Mouse (Mus musculus) embryonic facial prominence, embryonic 11.5 days (tissue): ENCODE data around the gene Psmb1. TPM values are rescaled to one million over a fixed set of nuclear protein-coding genes. Genes with fewer than 3 reads are reported as not detected.
"Not testable (repeated sequence)": the region's sequence is repeated elsewhere in the genome, so short reads cannot be mapped to it uniquely, and the experiment has no call there.

ENCODE experiments used
- ATAC-seq: fragments of 200-750 bp; cut with Nextera tagmentation; replicated peaks from 2 replicates; pipeline ENCODE4 v1.8.0; 2017; ENCODE audit warnings: low read depth; ENCODE audit not compliant: insufficient number of reproducible peaks, low FRiP score, low TSS enrichment
- DNase-seq: peaks from one replicate; pipeline ENCODE4 v3.0.0-alpha.2; 2015; ENCODE audit warnings: low spot score
- H3K27ac ChIP-seq: fragments of 300-500 bp; sonication (generic); replicated peaks from 2 replicates; pipeline ENCODE4 v1.5.1; 2014; ENCODE audit warnings: mild to moderate bottlenecking, low read depth, low read length, control low read depth
- H3K27me3 ChIP-seq: fragments of 300-500 bp; sonication (generic); 2 replicates; pipeline ENCODE4 v1.6.1; 2014; ENCODE audit warnings: mild to moderate bottlenecking, low read length, moderate library complexity, mixed read lengths; ENCODE audit not compliant: control insufficient read depth, insufficient read depth
- H3K36me3 ChIP-seq: fragments of 300-500 bp; sonication (generic); replicated peaks from 2 replicates; pipeline ENCODE4 v1.6.1; 2014; ENCODE audit warnings: low read depth, mild to moderate bottlenecking, low read length, moderate library complexity, mixed read lengths; ENCODE audit not compliant: control insufficient read depth, insufficient read depth
- H3K4me1 ChIP-seq: fragments of 300-500 bp; sonication (generic); 2 replicates; pipeline ENCODE4 v1.6.1; 2014; ENCODE audit warnings: low read length, mixed read lengths; ENCODE audit not compliant: control insufficient read depth, insufficient read depth
- H3K4me2 ChIP-seq: fragments of 300-500 bp; sonication (generic); 2 replicates; pipeline ENCODE4 v1.6.1; 2014; ENCODE audit warnings: low read depth, mild to moderate bottlenecking, control low read depth, low read length, moderate library complexity
- H3K4me3 ChIP-seq: fragments of 300-500 bp; sonication (generic); 2 replicates; pipeline ENCODE4 v1.5.1; 2014; ENCODE audit warnings: low read depth, low read length, control low read depth
- H3K9ac ChIP-seq: fragments of 300-500 bp; sonication (generic); replicated peaks from 2 replicates; pipeline ENCODE4 v1.6.1; 2014; ENCODE audit warnings: mild to moderate bottlenecking, control low read depth, low read length
- H3K9me3 ChIP-seq: fragments of 300-500 bp; sonication (generic); replicated peaks from 2 replicates; pipeline ENCODE4 v1.6.1; 2016; ENCODE audit warnings: mild to moderate bottlenecking, low read length, inconsistent platforms, mixed read lengths; ENCODE audit not compliant: control insufficient read depth
- WGBS: fragments of 180-500 bp; shearing (Covaris S2); extraction: QIAGEN DNeasy Blood & Tissue Kit; methylation state at CpG from one replicate; pipeline ENCODE4 v1.1.7; 2014; 5-methylcytosine and 5-hydroxymethylcytosine counted together
- polyA plus RNA-seq: library from polyadenylated mRNA; unstranded; fragments of >200 nt; fragmentation: Nextera tagmentation; extraction: Ambion mirVana; gene quantifications from 2 replicates; pipeline ENCODE4 v1.2.1, GENCODE M21; 2014

The Psmb1 gene
- 283 and 286 TPM in 2 replicates for polyA plus RNA-seq

GRCm38 (mm10) chr17:15499656-15500394 lies at the start of gene Psmb1, which contains the start of gene Tbp:
Gene Psmb1, minus strand, starts transcription at chr17:15499751.
Gene Tbp, plus strand, starts transcription at chr17:15499888.
- no peak within 1 kb of the TSS for H3K27ac ChIP-seq
- H3K36me3 ChIP-seq, result peaks cover 5% of the 10 kb centered on the region
- no peaks in the 10 kb centered on the region for H3K4me1 ChIP-seq
- H3K27me3 ChIP-seq, result no peaks in the 10 kb centered on the region
- H3K9me3 ChIP-seq, result no peaks in the 10 kb centered on the region
- DNase-seq (peak; percentile 100), ATAC-seq (peak; percentile 92)
- H3K4me2 ChIP-seq, result peak within 1 kb of the TSS; percentile 68
- H3K4me3 ChIP-seq, result peak within 1 kb of the TSS; percentile 95
- peak within 1 kb of the TSS; percentile 87 for H3K9ac ChIP-seq
- under 1% methylated on average over 62 of the region's 63 CpGs for WGBS

GRCm38 (mm10) chr17:15546440-15546839 lies 46.9 kb upstream of the Psmb1 start:
- WGBS, result 68% methylated on average over 4 of the region's 4 CpGs
- H3K4me2 ChIP-seq, result no peak overlapping the region

GRCm38 (mm10) chr17:15543868-15544267 lies 44.3 kb upstream of the Psmb1 start:
- H3K27me3 ChIP-seq, H3K4me3 ChIP-seq, H3K9ac ChIP-seq, H3K4me2 ChIP-seq, H3K9me3 ChIP-seq, DNase-seq, H3K4me1 ChIP-seq, H3K36me3 ChIP-seq, H3K27ac ChIP-seq, ATAC-seq: not testable (repeated sequence)
- WGBS, result 61% methylated on average over 4 of the region's 4 CpGs

More at GRCm38 (mm10) chr17:15546440-15546839, 46.9 kb upstream of the Psmb1 start:
- H3K4me1 ChIP-seq, result no peaks in the 10 kb centered on the region
- ATAC-seq, result no peak
- H3K9ac ChIP-seq, result no peak overlapping the region
- H3K27me3 ChIP-seq, result no peaks in the 10 kb centered on the region
- no peaks in the 10 kb centered on the region for H3K9me3 ChIP-seq
- no peak for DNase-seq
- no peak overlapping the region for H3K4me3 ChIP-seq
- H3K27ac ChIP-seq, result no peak overlapping the region
- no peaks in the 10 kb centered on the region for H3K36me3 ChIP-seq

GRCm38 (mm10) chr17:15540309-15540708 lies 40.8 kb upstream of the Psmb1 start:
- DNase-seq (no peak), ATAC-seq (no peak)
- no peak overlapping the region for H3K9ac ChIP-seq
- no peaks in the 10 kb centered on the region for H3K9me3 ChIP-seq
- peaks cover 7% of the 10 kb centered on the region; the same call in 1 of the 2 replicates for H3K27me3 ChIP-seq
- H3K36me3 ChIP-seq, result no peaks in the 10 kb centered on the region
- no peak overlapping the region for H3K27ac ChIP-seq
- 81% methylated on average over 4 of the region's 4 CpGs for WGBS
- no peak overlapping the region for H3K4me3 ChIP-seq
- no peaks in the 10 kb centered on the region for H3K4me1 ChIP-seq
- H3K4me2 ChIP-seq, result no peak overlapping the region

GRCm38 (mm10) chr17:15536457-15536904 lies 36.9 kb upstream of the Psmb1 start:
- Histone ChIP-seq H3K4me2 (peak overlapping the region; percentile 86), H3K9me3 (no peaks in the 10 kb centered on the region), H3K27ac (no peak overlapping the region), H3K4me1 (no peaks in the 10 kb centered on the region), H3K9ac (peak overlapping the region; percentile 65), H3K36me3 (no peaks in the 10 kb centered on the region), H3K27me3 (peaks cover 9% of the 10 kb centered on the region; the same call in 1 of the 2 replicates), H3K4me3 (peak overlapping the region; percentile 43)
- under 1% methylated on average over 29 of the region's 33 CpGs for WGBS
- ATAC-seq, result 0 out of 2 replicates have a peak, but pooled peaks have one; percentile 44
- peak; percentile 45 for DNase-seq

GRCm38 (mm10) chr17:15535943-15536342 lies 36.4 kb upstream of the Psmb1 start:
- 14% methylated on average over 8 of the region's 8 CpGs for WGBS
- no peak for DNase-seq

GRCm38 (mm10) chr17:15535162-15535800 lies 35.7 kb upstream of the Psmb1 start:
- DNase-seq (no peak), ATAC-seq (no peak)
- no peak overlapping the region for H3K4me3 ChIP-seq
- H3K27ac ChIP-seq, result no peak overlapping the region
- no peak overlapping the region for H3K4me2 ChIP-seq
- no peak overlapping the region for H3K9ac ChIP-seq
- no peaks in the 10 kb centered on the region for H3K9me3 ChIP-seq
- H3K27me3 ChIP-seq, result peaks cover 9% of the 10 kb centered on the region; the same call in 1 of the 2 replicates
- 66% methylated on average over 11 of the region's 11 CpGs for WGBS
- H3K4me1 ChIP-seq, result no peaks in the 10 kb centered on the region
- no peaks in the 10 kb centered on the region for H3K36me3 ChIP-seq

More at GRCm38 (mm10) chr17:15535943-15536342, 36.4 kb upstream of the Psmb1 start:
- H3K27me3 ChIP-seq, result peaks cover 9% of the 10 kb centered on the region; the same call in 1 of the 2 replicates
- H3K4me3 ChIP-seq, result peak overlapping the region; percentile 43
- H3K4me1 ChIP-seq, result no peaks in the 10 kb centered on the region
- H3K36me3 ChIP-seq, result no peaks in the 10 kb centered on the region
- H3K27ac ChIP-seq, result no peak overlapping the region
- H3K9me3 ChIP-seq, result no peaks in the 10 kb centered on the region
- no peak for ATAC-seq
- peak overlapping the region; percentile 86 for H3K4me2 ChIP-seq
- H3K9ac ChIP-seq, result no peak overlapping the region

GRCm38 (mm10) chr17:15530141-15530540 lies 30.6 kb upstream of the Psmb1 start:
- Histone ChIP-seq H3K27ac (no peak overlapping the region), H3K4me1 (no peaks in the 10 kb centered on the region; the same call in 1 of the 2 replicates), H3K27me3 (no peaks in the 10 kb centered on the region), H3K9ac (no peak overlapping the region), H3K9me3 (no peaks in the 10 kb centered on the region), H3K4me2 (no peak overlapping the region), H3K4me3 (no peak overlapping the region), H3K36me3 (no peaks in the 10 kb centered on the region)
- no peak for ATAC-seq
- WGBS, result 8% methylated on average over 5 of the region's 5 CpGs
- peak; percentile 73 for DNase-seq
